Mouse (Mus musculus): Measurements from ENCODE around the gene Cxcr5. TPM values are rescaled to one million over a fixed set of nuclear protein-coding genes. Genes with fewer than 3 reads are reported as not detected.

The Cxcr5 gene
- polyA plus RNA-seq, 1 experiment from 2014 or later = 0.05 TPM

- Histone ChIP-seq H3K36me3 (no peaks in the 10 kb centered on the region), H3K4me3 (no peak overlapping the region), H3K9ac (no peak overlapping the region), H3K27me3 (no peaks in the 10 kb centered on the region; the same call in 1 of the 2 replicates), H3K4me2 (no peak overlapping the region), H3K4me1 (replicated peaks) (no peaks in the 10 kb centered on the region), H3K27ac (no peak overlapping the region), H3K9me3 (replicated peaks) (no peaks in the 10 kb centered on the region)
- ATAC-seq (replicated peaks; ENCODE audit: insufficient number of reproducible peaks, insufficient read depth, low FRiP score, low read depth) = no peak
- 55% methylated on average over 8 of the region's 8 CpGs for WGBS
These were observed 33.3 kb downstream of the Cxcr5 start for GRCm38 (mm10) chr9:44528340-44528739.

- Histone ChIP-seq H3K4me3 (no peak overlapping the region), H3K9me3 (replicated peaks) (no peaks in the 10 kb centered on the region), H3K9ac (no peak overlapping the region), H3K27me3 (no peaks in the 10 kb centered on the region; the same call in 1 of the 2 replicates), H3K36me3 (no peaks in the 10 kb centered on the region), H3K27ac (no peak overlapping the region), H3K4me2 (no peak overlapping the region), H3K4me1 (replicated peaks) (no peaks in the 10 kb centered on the region)
- WGBS = 51% methylated on average over 9 of the region's 9 CpGs
- ATAC-seq (replicated peaks; ENCODE audit: insufficient number of reproducible peaks, insufficient read depth, low FRiP score, low read depth) = no peak
These were observed 35.2 kb downstream of the Cxcr5 start for GRCm38 (mm10) chr9:44526337-44527112.

GRCm38 (mm10) chr9:44525589-44525988, 36.1 kb downstream of the Cxcr5 start:
- H3K27ac ChIP-seq = no peak overlapping the region
- no peak for ATAC-seq (replicated peaks; ENCODE audit: insufficient number of reproducible peaks, insufficient read depth, low FRiP score, low read depth)
- H3K4me1 ChIP-seq (replicated peaks) = no peaks in the 10 kb centered on the region
- 80% methylated on average over 8 of the region's 8 CpGs for WGBS
- no peak overlapping the region for H3K9ac ChIP-seq
- no peaks in the 10 kb centered on the region; the same call in 1 of the 2 replicates for H3K27me3 ChIP-seq
- H3K4me2 ChIP-seq = no peak overlapping the region
- no peak overlapping the region for H3K4me3 ChIP-seq
- no peaks in the 10 kb centered on the region for H3K36me3 ChIP-seq
- no peaks in the 10 kb centered on the region for H3K9me3 ChIP-seq (replicated peaks)

GRCm38 (mm10) chr9:44525001-44525400, 36.7 kb downstream of the Cxcr5 start:
- no peaks in the 10 kb centered on the region for H3K9me3 ChIP-seq (replicated peaks)
- no peaks in the 10 kb centered on the region; the same call in 1 of the 2 replicates for H3K27me3 ChIP-seq
- no peak overlapping the region for H3K9ac ChIP-seq
- no peak overlapping the region for H3K4me2 ChIP-seq
- H3K4me1 ChIP-seq (replicated peaks) = no peaks in the 10 kb centered on the region
- H3K4me3 ChIP-seq = no peak overlapping the region
- no peak overlapping the region for H3K27ac ChIP-seq
- 74% methylated on average over 3 of the region's 3 CpGs for WGBS
- H3K36me3 ChIP-seq = no peaks in the 10 kb centered on the region
- ATAC-seq (replicated peaks; ENCODE audit: insufficient number of reproducible peaks, insufficient read depth, low FRiP score, low read depth) = no peak

- H3K27ac ChIP-seq = no peak overlapping the region
- H3K4me3 ChIP-seq = no peak overlapping the region
- no peaks in the 10 kb centered on the region for H3K4me1 ChIP-seq (replicated peaks)
- H3K27me3 ChIP-seq = no peaks in the 10 kb centered on the region; the same call in 1 of the 2 replicates
- 71% methylated on average over 5 of the region's 5 CpGs for WGBS
- ATAC-seq (replicated peaks; ENCODE audit: insufficient number of reproducible peaks, insufficient read depth, low FRiP score, low read depth) = no peak
- H3K9me3 ChIP-seq (replicated peaks) = no peaks in the 10 kb centered on the region
- no peaks in the 10 kb centered on the region for H3K36me3 ChIP-seq
- H3K4me2 ChIP-seq = no peak overlapping the region
- no peak overlapping the region for H3K9ac ChIP-seq
These were observed 37.3 kb downstream of the Cxcr5 start for GRCm38 (mm10) chr9:44524235-44524826.

- Histone ChIP-seq H3K9ac (no peak overlapping the region), H3K9me3 (replicated peaks) (no peaks in the 10 kb centered on the region), H3K36me3 (no peaks in the 10 kb centered on the region), H3K4me2 (no peak overlapping the region), H3K27me3 (no peaks in the 10 kb centered on the region; the same call in 1 of the 2 replicates), H3K4me1 (replicated peaks) (no peaks in the 10 kb centered on the region), H3K27ac (no peak overlapping the region), H3K4me3 (no peak overlapping the region)
- 68% methylated on average over 5 of the region's 5 CpGs for WGBS
- no peak for ATAC-seq (replicated peaks; ENCODE audit: insufficient number of reproducible peaks, insufficient read depth, low FRiP score, low read depth)
These were observed 38.0 kb downstream of the Cxcr5 start for GRCm38 (mm10) chr9:44523686-44524085.

GRCm38 (mm10) chr9:44521927-44522326, 39.8 kb downstream of the Cxcr5 start:
- 69% methylated on average over 10 of the region's 10 CpGs for WGBS
- no peak for ATAC-seq (replicated peaks; ENCODE audit: insufficient number of reproducible peaks, insufficient read depth, low FRiP score, low read depth)

GRCm38 (mm10) chr9:44518068-44518467, 43.6 kb downstream of the Cxcr5 start:
- Histone ChIP-seq H3K9me3 (replicated peaks) (no peaks in the 10 kb centered on the region), H3K36me3 (no peaks in the 10 kb centered on the region), H3K4me1 (replicated peaks) (peaks cover 15% of the 10 kb centered on the region; the same call in 1 of the 2 replicates), H3K27me3 (no peaks in the 10 kb centered on the region), H3K27ac (no peak overlapping the region), H3K4me2 (no peak overlapping the region), H3K9ac (no peak overlapping the region), H3K4me3 (no peak overlapping the region)
- no peak for ATAC-seq (replicated peaks; ENCODE audit: insufficient number of reproducible peaks, insufficient read depth, low FRiP score, low read depth)
- WGBS = 39% methylated on average over 7 of the region's 7 CpGs

More at GRCm38 (mm10) chr9:44521927-44522326, 39.8 kb downstream of the Cxcr5 start:
- no peaks in the 10 kb centered on the region for H3K36me3 ChIP-seq
- peaks cover 3% of the 10 kb centered on the region; the same call in 1 of the 2 replicates for H3K4me1 ChIP-seq (replicated peaks)
- H3K9ac ChIP-seq = no peak overlapping the region
- H3K27ac ChIP-seq = no peak overlapping the region
- H3K4me2 ChIP-seq = no peak overlapping the region
- H3K9me3 ChIP-seq (replicated peaks) = no peaks in the 10 kb centered on the region
- H3K27me3 ChIP-seq = no peaks in the 10 kb centered on the region; the same call in 1 of the 2 replicates
- no peak overlapping the region for H3K4me3 ChIP-seq

GRCm38 (mm10) chr9:44517368-44517767, 44.3 kb downstream of the Cxcr5 start:
- peaks cover 22% of the 10 kb centered on the region for H3K4me1 ChIP-seq (replicated peaks)
- 46% methylated on average over 4 of the region's 4 CpGs for WGBS
- no peak for ATAC-seq (replicated peaks; ENCODE audit: insufficient number of reproducible peaks, insufficient read depth, low FRiP score, low read depth)
- no peaks in the 10 kb centered on the region for H3K9me3 ChIP-seq (replicated peaks)
- no peak overlapping the region for H3K4me3 ChIP-seq
- no peak overlapping the region for H3K9ac ChIP-seq
- H3K27ac ChIP-seq = no peak overlapping the region
- no peaks in the 10 kb centered on the region for H3K36me3 ChIP-seq
- no peaks in the 10 kb centered on the region for H3K27me3 ChIP-seq
- H3K4me2 ChIP-seq = no peak overlapping the region

- WGBS = 86% methylated on average over 5 of the region's 5 CpGs
- ATAC-seq (replicated peaks; ENCODE audit: insufficient number of reproducible peaks, insufficient read depth, low FRiP score, low read depth) = no peak
These were observed 45.8 kb downstream of the Cxcr5 start for GRCm38 (mm10) chr9:44515891-44516290.

GRCm38 (mm10) chr9:44515131-44515751, 46.4 kb downstream of the Cxcr5 start:
- H3K9ac ChIP-seq = no peak overlapping the region
- H3K36me3 ChIP-seq = no peaks in the 10 kb centered on the region
- ATAC-seq (replicated peaks; ENCODE audit: insufficient number of reproducible peaks, insufficient read depth, low FRiP score, low read depth) = peak; percentile 54
- H3K4me2 ChIP-seq = peak overlapping the region; percentile 26
- 46% methylated on average over 12 of the region's 12 CpGs for WGBS
- no peaks in the 10 kb centered on the region for H3K27me3 ChIP-seq
- peaks cover 42% of the 10 kb centered on the region for H3K4me1 ChIP-seq (replicated peaks)
- H3K27ac ChIP-seq = peak overlapping the region; percentile 46
- no peak overlapping the region for H3K4me3 ChIP-seq
- H3K9me3 ChIP-seq (replicated peaks) = no peaks in the 10 kb centered on the region

More at GRCm38 (mm10) chr9:44515891-44516290, 45.8 kb downstream of the Cxcr5 start:
- Histone ChIP-seq H3K9ac (no peak overlapping the region), H3K4me2 (no peak overlapping the region), H3K9me3 (replicated peaks) (no peaks in the 10 kb centered on the region), H3K4me1 (replicated peaks) (peaks cover 36% of the 10 kb centered on the region), H3K4me3 (no peak overlapping the region), H3K27ac (peak overlapping the region; percentile 46; the same call in 1 of the 2 replicates), H3K27me3 (no peaks in the 10 kb centered on the region), H3K36me3 (no peaks in the 10 kb centered on the region)
